Mouse (Mus musculus): Measurements from ENCODE around the gene St7l.
A peak's percentile ranks its signal among the peaks of the same experiment; 100 is the strongest.

St7l gene

DNA sequence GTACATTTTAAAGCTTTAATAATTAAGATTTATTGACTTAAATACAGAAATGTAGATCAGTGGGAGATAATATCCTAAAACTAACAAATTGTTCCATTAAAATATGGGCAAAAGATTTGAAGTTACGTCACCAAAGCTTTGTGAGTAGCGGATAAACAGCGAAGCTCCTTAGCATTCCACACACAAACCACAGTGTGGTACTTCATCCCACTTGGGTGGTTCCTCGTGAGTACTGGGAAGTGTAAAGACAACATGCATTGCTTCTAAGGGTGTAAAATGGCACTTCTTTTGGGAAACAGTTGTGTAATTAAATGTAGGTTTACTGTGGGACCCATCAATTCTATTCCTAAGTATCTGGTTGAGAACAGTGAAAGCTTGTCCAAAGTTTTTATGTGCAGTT lies 37.3 kb downstream of the St7l start:
- DNase-seq (ENCODE audit: low spot score in 2 of 2): no peak

DNA sequence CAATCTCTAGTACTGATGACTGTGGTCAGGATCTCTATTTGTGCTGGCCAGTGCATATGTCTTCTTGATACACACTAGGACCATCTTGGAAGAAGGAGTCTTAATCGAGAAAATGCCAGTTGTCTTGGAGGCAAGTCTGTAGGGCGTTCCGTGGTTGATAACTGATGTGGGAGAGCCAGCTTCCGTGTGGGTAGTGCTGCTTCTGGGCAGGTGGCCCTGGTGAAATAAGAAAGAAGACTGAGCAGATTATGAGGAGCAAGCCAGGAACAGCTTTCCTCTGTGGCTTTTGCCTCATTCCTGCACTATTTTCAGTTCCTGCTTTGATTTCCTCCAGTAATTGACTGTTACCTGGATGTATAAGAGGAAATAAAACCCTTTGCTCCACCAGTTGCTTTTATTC lies 41.6 kb downstream of the St7l start:
- no peak for DNase-seq (ENCODE audit: low spot score in 2 of 2)

- DNase-seq (ENCODE audit: low spot score in 2 of 2): no peak
These were observed 42.2 kb downstream of the St7l start for GRCm38 (mm10) chr3:104906007-104906406.

DNA sequence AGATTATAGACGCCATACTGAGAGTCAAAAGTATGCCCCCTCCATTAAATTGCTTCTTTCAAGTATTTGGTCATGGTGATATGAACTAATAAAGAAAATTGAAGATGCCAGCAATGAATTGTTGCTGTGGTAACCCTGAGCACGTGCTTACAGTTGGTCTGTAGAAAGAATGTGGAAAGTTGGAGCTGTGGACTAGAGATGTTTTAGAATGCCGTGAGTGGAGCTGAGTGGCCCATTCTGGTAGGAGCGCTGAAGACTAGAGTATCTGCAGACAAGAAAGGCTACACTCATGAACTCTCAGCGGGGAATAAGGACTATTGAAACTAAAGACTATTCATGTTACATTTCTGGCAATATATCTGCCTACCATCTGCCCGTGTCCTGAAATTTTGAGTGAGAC lies 45.4 kb downstream of the St7l start:
- DNase-seq (ENCODE audit: low spot score in 2 of 2): no peak

DNA sequence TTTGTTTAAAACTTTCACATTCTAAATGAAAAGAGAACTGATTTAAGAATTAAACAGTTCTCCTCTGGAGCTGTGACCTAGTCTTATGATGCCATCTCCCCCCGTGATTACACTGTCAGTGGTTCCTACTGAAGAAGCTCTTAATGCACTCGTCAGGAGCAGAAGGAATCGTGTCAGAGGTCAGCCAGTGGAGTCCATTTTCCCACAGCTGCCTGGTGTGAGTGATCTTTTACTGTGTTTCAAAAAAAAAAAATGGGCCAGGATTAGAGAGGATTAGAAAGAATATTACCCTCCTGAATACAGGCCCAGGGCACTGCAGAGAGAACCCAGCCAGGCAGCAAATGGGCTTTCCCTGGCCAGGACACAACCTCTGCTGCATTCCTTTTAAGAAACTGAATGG lies 51.2 kb downstream of the St7l start:
- DNase-seq (ENCODE audit: low spot score in 2 of 2): no peak

DNA sequence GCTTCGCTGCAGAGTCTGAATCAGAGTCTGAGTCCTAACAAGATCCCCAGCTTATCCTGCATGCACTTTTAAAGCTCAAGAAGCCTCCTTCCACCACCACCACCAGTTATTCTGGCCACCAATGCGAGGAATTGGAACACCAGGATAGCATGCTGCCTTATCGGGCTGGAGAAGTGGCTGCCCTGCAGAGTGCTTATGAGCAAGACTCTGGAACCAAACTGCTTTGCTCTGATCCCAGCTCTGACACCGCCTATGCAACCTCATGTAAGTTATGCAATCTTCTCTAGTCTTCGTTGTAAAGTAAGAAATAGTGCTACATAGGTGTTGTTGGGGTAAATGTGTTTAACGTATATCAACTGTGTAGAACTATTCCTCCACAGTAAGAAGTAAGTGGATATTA lies 65.6 kb downstream of the St7l start:
- no peak for DNase-seq (ENCODE audit: low spot score in 2 of 2)

- DNase-seq (ENCODE audit: low spot score in 2 of 2): no peak
These were observed 74.0 kb downstream of the St7l start for GRCm38 (mm10) chr3:104937728-104938305.

- no peak for DNase-seq (ENCODE audit: low spot score in 2 of 2)
These were observed 74.5 kb downstream of the St7l start for GRCm38 (mm10) chr3:104938327-104938726.

DNA sequence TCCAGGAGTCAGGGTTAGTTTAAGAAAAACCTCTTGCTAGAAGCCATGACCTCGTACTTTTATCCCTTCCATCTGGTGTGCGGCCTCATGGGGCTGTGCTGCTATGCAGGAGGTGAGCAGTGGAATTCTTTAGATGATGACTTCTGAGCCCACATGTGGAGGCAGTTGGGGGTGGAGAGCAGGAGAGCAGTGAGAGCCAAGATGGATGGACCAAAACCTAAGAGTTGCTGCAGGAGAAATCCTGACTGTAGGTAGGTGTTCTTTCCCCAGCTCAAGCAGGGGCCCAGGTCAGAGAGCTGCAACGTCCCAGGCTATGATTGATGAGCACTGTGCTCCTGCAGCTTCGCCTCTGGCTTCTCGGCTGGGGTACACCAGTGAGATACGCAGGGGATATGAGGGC lies 76.9 kb downstream of the St7l start:
- no peak for DNase-seq (ENCODE audit: low spot score in 2 of 2)

DNA sequence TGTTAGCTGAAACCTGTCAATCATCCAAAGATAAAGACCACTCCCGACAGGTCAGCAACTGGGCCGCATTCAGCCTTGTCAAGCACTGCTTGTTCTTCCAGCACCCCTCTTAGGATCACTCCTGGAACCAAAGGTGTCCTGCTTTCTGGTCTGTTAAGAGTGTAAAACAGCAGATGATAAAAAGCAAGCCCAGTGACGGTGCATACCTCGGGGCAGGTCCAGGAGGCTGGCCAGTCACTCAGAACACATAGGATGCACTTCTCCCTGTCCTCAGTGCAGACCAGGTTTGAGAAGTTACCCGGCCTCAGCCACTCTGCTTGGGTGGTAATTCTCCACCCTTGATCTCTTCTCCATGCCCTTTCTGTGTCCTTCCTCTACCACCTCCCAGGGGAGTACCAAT lies 78.9 kb downstream of the St7l start:
- DNase-seq (ENCODE audit: low spot score in 2 of 2): no peak

- DNase-seq (ENCODE audit: low spot score in 2 of 2): no peak
These were observed 79.5 kb downstream of the St7l start for GRCm38 (mm10) chr3:104943333-104943732.

- no peak for DNase-seq (ENCODE audit: low spot score in 2 of 2)
These were observed 81.1 kb downstream of the St7l start for GRCm38 (mm10) chr3:104944894-104945293.

- DNase-seq (ENCODE audit: low spot score in 2 of 2): no peak
These were observed 87.1 kb downstream of the St7l start for GRCm38 (mm10) chr3:104950926-104951325.

DNA sequence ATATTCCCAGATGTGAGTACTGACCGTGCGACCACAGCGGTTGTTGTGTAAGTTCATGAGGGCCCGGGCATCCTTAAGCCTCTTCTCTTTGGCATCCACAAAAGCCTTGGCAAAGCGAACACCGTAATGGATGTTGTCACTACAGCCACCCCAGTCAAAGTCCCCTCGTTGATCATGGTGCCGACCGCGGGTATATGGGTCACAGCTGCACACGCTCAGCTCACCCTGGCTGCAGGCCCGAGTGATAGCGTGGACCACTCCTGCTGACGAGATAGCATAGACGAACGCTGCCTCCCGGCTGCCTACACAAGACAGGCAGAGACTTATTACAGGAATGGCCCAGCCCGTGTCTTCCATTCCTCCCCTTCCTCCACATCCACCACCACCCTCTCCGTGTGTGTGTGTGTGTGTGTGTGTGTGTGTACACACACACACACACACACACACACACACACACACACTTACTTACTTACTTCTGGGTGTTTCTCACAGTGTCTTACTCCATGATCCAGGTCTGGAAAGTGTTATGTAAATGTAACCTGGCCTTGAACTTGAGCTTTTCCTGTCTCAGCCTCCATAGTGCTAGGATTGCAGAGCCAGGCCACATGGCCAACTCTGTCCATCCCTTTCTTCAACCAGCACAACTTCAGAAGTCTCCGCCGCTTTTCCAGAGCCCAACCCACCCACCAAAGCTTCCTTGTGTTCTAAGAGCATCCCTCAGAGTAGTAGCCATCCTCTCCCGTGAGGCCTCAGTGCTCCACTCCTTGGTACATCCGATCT lies 89.3 kb downstream of the St7l start:
- DNase-seq (ENCODE audit: low spot score in 2 of 2): no peak

DNA sequence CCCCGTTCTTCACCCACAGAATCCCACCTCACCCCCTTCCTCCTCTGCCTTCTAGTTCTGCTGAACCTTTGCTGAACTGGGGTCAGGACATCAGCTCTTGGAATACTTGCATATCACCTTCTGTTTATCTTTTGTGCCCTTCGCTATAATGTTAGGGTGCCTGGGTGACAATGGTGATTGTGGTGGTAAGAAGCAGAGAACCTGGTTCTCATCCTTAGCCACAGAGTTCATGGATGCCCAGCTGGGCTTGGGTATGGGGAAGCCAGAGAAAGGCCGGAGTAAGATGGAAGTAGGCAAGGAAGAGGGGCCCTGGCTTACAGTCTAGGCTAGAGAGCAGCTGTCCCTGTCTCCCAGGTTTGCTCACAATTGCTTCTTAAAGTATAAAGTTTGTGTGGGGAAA lies 90.3 kb downstream of the St7l start:
- no peak for DNase-seq (ENCODE audit: low spot score in 2 of 2)

GRCm38 (mm10) chr3:104954551-104954950 lies 90.7 kb downstream of the St7l start:
- no peak for DNase-seq (ENCODE audit: low spot score in 2 of 2)

DNA sequence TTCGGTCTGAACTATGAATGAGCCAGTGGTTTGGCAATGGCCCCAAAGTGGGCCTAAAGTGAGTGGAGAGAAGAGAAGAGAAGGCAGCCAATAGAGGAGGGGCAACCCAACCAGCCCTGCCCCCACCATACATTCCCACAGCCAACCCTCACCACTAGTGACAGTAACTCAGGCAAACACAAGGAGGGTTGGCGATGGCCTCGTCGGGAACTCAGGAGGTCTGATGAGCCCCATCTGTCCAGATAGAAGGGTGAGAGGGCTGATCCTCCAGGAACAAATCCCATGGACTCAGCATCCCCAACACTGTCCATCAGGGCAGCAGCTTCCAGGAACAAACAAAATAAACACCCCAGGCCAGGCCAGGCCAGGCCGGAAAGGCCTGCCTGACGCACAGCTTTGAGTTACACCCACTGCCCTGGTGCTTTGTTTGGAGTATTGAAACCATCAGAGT lies 92.4 kb downstream of the St7l start:
- DNase-seq (ENCODE audit: low spot score in 2 of 2): no peak

DNA sequence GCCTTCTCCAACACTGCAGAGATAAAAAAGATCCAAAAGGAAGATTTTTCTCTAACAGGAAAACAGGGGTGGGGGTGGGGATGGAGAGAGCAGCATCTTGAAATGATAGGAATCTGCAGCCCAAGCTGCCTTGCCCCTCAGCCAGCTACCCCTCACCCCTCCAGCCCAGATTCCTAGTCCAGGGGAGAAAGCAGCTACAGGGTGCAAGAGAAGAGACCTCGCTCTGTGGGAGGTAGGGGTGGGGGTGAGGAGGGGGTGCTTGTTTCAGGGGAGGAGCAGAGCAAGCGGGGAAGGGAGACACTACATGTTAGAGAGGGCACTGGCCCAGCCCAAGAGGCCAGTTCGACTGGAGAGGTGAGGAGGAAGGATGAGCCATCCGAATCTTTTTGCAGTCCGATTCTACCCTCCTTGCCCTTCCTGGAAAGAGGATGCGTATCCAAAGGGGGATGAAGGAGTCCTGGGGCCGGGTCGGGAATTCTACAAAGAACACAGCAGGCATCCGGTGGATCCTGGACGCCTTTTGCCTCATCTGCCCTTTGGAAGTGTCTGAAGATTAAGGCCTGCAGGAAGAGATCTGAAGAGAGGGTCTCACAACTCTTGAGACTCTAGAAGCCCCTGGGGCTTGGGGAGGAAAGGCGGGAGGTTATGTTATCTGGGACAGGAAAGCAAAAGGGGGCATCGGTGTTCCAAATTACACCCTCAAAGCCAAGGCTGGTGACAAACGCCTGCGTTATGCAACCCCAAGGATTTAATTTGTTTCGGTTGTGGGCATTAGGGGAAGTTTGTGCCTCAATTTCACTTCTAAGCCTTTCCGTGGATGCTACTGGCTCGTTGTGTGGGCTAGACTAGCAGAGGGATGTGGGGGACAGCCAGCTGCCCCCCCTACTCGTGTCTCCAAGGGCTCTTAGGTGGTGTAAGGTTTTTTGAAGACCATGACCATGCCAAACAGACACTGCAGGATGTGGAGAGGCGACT lies 96.5 kb downstream of the St7l start:
- no peak for DNase-seq (ENCODE audit: low spot score in 2 of 2)

DNA sequence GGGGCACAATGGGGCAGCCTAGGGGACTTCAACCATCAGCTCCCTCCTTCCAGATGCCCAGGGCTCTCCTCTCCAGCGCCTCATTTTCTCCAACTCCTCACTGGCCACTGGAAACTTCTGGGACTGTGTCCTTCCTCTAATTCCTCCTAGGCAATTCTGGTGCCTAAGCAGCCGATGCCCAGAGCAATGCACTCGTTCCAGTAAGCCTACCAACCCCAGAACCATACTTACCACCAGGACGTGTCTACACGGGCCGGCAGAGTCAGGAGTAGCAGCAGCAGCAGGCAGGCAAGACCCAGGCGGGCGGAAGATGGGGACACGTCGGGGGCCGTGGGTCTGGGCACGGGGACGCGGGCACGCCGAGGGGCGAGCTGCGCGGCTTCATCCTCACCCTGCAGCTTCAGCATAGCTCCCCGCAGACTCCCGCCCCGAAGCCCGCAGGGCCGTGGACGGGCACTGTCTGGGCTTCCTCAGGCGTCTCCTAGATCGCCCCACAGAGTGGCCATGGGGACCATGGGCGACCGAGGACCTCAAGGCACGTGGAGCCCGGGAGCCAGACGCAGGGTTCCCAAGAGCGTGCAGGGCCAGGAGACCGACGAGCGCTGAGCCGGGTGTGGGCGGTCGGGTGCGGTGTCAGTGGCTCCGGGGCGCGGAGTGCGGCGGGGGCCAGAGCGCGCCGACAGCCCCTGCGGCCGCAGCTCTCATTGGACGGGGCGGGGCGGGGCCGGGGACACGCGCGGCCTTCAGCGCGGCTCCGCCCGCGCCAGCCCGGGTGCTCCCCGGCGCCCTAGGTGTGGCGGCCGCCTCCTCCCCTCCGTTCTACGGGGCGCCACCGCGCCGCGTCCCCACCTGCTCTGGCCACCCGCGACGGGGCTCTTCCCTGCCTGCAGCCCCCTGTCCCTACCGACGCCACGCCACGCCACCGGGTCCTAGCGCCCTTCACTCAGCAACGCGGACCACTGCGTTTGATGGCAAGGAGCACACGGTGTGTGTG lies 97.6 kb downstream of the St7l start, which contains the start of gene Wnt2b:
TSS of gene Wnt2b (minus strand) at position 856 of the 994 bp plus-strand sequence.
- DNase-seq (ENCODE audit: low spot score in 2 of 2): peak in 1 of 2 experiments; percentile 11

DNA sequence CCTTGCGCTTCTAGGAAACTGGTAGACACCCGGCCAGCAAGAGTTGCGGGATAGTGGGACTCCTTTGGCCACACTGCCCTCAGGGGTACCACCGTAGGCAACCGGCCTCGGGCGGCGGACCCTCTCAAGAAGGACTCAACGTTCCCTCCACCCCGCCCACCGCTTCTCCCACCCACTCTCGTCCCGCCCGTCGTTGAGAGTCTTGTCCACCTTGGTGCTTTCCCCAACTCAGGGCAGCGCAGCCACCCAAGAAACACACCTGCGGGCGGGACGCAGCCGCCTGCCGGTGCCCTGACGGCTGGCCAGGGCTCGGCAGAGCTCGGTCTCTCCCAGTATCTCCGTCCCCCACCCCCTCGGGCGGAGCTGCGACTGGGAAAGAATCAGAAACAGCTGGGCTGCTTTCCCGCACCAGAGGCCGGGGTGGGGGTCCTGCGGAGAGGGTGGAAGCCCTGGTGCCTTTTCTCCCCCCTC lies 98.4 kb downstream of the St7l start:
- DNase-seq (ENCODE audit: low spot score in 2 of 2): no peak

DNA sequence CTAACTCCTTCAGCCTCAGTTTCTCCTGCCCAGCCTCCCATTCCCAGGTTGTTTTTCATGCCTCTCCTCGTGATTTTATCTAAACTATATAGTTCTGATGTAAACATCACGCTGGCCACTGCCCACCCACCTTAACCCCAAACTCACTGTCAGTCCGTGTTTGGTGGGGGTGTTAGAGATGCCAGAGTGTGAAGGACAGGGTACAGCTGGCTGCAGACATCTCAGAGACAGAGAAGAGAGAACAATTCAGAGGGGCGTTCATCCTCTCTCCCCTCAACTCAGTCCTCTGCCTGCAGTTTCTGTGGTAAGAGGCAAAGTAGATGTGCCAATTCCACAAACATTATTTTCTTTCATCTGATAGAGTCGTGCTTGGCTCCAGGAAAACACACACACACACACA lies 99.1 kb downstream of the St7l start:
- DNase-seq (ENCODE audit: low spot score in 2 of 2): no peak

Measured in frontal cortex, postnatal 10 days (tissue).